ENCODE assay signal across 17 mouse cellular contexts in the genomic region with DNA sequence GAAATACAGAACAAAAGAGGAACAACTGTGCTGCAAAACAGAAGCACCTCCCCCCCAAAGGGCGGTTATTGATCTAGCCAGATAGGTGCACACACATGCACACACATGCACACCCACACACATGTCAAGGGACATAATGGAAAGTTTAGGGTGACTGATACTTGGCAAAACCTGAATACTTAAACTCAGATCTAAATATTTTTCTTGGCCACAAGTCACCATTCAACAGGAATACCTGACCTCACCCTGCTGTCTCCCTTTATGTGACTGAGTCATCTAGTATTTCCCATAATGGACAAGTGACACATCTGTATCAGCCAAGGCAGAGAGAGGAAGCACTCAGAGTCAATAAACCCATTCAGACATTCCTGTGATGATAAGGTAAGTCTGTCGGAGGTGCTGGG. TPM values are rescaled to one million over a fixed set of nuclear protein-coding genes. Genes with fewer than 3 reads are reported as not detected.
DNase-seq lines count a peak whose midpoint lies in the region; ATAC-seq and TF ChIP-seq lines count a peak whose summit lies in the region.
"Had no signal": no experiment of that assay in that cellular context is flagged by ENCODE, and none has a peak within 500 bp of the region (broad histone marks: within the 10 kb centered on the region; RNA-seq: fewer than 3 reads in every experiment).

No protein-coding gene starts in this region.

- WGBS in heart, embryonic 12.5 days = 50% methylated on average over 2 of the region's 2 CpGs
- 78% methylated on average over 2 of the region's 2 CpGs for WGBS in midbrain, embryonic 10.5 days
- 63% methylated on average over 2 of the region's 2 CpGs for WGBS in midbrain, embryonic 14.5 days
- WGBS in liver, postnatal 0 days (ENCODE audit: insufficient replicate concordance) = 58% methylated on average over 2 of the region's 2 CpGs
- WGBS in limb, embryonic 10.5 days = 84% methylated on average over 2 of the region's 2 CpGs

- no peak for TF ChIP-seq CTCF in liver, postnatal 0 days (IDR thresholded peaks at IDR 0.05; ENCODE audit: low read depth)

- H3K9ac ChIP-seq in heart, embryonic 12.5 days = no peak overlapping the region
- no peak overlapping the region for H3K9ac ChIP-seq in midbrain, embryonic 14.5 days (replicated peaks; ENCODE audit: low read length)
- no peak overlapping the region for H3K9ac ChIP-seq in liver, postnatal 0 days (replicated peaks)
- H3K9ac ChIP-seq: embryonic facial prominence, embryonic 12.5 days; limb, embryonic 13.5 days; liver, embryonic 15.5 days; neural tube, embryonic 13.5 days had no signal

- TF ChIP-seq EP300 in liver, postnatal 0 days (IDR thresholded peaks at IDR 0.05; ENCODE audit: low read depth) = no peak

- no peak overlapping the region for H3K4me3 ChIP-seq in heart, embryonic 12.5 days
- no peak overlapping the region for H3K4me3 ChIP-seq in midbrain, embryonic 10.5 days
- H3K4me3 ChIP-seq in midbrain, embryonic 14.5 days (replicated peaks; ENCODE audit: low read depth, low read length) = no peak overlapping the region
- no peak overlapping the region for H3K4me3 ChIP-seq in liver, postnatal 0 days (ENCODE audit: low read depth, low read length)
- H3K4me3 ChIP-seq in limb, embryonic 10.5 days = no peak overlapping the region
- H3K4me3 ChIP-seq: embryonic facial prominence, embryonic 12.5 days; forebrain, embryonic 10.5 days; limb, embryonic 13.5 days; liver, embryonic 15.5 days; neural tube, embryonic 13.5 days had no signal

- peak overlapping the region; percentile 56 for H3K4me2 ChIP-seq in heart, embryonic 12.5 days
- no peak overlapping the region for H3K4me2 ChIP-seq in midbrain, embryonic 14.5 days (ENCODE audit: low read length)
- H3K4me2 ChIP-seq in liver, postnatal 0 days (ENCODE audit: low read depth, low read length) = no peak overlapping the region
- H3K4me2 ChIP-seq: embryonic facial prominence, embryonic 12.5 days; limb, embryonic 13.5 days; liver, embryonic 15.5 days had no signal

- no peaks in the 10 kb centered on the region for H3K27me3 ChIP-seq in heart, embryonic 12.5 days (replicated peaks)
- H3K27me3 ChIP-seq in midbrain, embryonic 10.5 days (ENCODE audit: low read depth, poor library complexity, severe bottlenecking) = no peaks in the 10 kb centered on the region
- H3K27me3 ChIP-seq in midbrain, embryonic 14.5 days (ENCODE audit: control insufficient read depth, insufficient read depth, low read length) = no peaks in the 10 kb centered on the region
- no peaks in the 10 kb centered on the region for H3K27me3 ChIP-seq in liver, postnatal 0 days (ENCODE audit: insufficient read depth, low read length)
- no peaks in the 10 kb centered on the region for H3K27me3 ChIP-seq in limb, embryonic 10.5 days (ENCODE audit: low read depth, poor library complexity, severe bottlenecking)
- H3K27me3 ChIP-seq: embryonic facial prominence, embryonic 12.5 days; limb, embryonic 13.5 days; liver, embryonic 15.5 days; neural tube, embryonic 13.5 days had no signal

- DNase-seq in heart, adult 9 months (ENCODE audit: low spot score in 2 of 2) = no peak
- no peak for DNase-seq in midbrain, embryonic 10.5 days (ENCODE audit: low spot score)
- no peak for DNase-seq in midbrain, embryonic 14.5 days
- DNase-seq in Muller cell, postnatal 12 days (ENCODE audit: inconsistent ontology term) = peak; percentile 33
- DNase-seq in liver, postnatal 0 days = no peak
- no peak for DNase-seq in limb, embryonic 10.5 days (ENCODE audit: low spot score)
- DNase-seq: adrenal gland, postnatal 36 days; cerebellum, postnatal 10 days; right cerebral cortex, postnatal 4 days had no signal

- H3K9me3 ChIP-seq in heart, embryonic 12.5 days (replicated peaks) = no peaks in the 10 kb centered on the region
- no peaks in the 10 kb centered on the region for H3K9me3 ChIP-seq in midbrain, embryonic 10.5 days (replicated peaks)
- no peaks in the 10 kb centered on the region for H3K9me3 ChIP-seq in midbrain, embryonic 14.5 days (ENCODE audit: control insufficient read depth, low read length)
- H3K9me3 ChIP-seq in liver, postnatal 0 days (ENCODE audit: low read length) = no peaks in the 10 kb centered on the region
- H3K9me3 ChIP-seq in limb, embryonic 10.5 days (replicated peaks) = no peaks in the 10 kb centered on the region
- H3K9me3 ChIP-seq: embryonic facial prominence, embryonic 12.5 days; forebrain, embryonic 10.5 days; limb, embryonic 13.5 days; liver, embryonic 15.5 days; neural tube, embryonic 13.5 days had no signal

- peak; percentile 75 for ATAC-seq in heart, embryonic 12.5 days (ENCODE audit: insufficient number of reproducible peaks, low FRiP score)
- ATAC-seq in midbrain, embryonic 14.5 days (ENCODE audit: low FRiP score, low TSS enrichment) = no peak
- 0 out of 2 replicates have a peak, but pooled peaks have one; percentile 14 for ATAC-seq in megakaryocyte progenitor cell, adult 5-6 weeks (replicated peaks; ENCODE audit: poor library complexity)
- no peak for ATAC-seq in liver, postnatal 0 days
- ATAC-seq: CD4-positive, CD25-positive, alpha-beta regulatory T cell, adult 4 months had no signal

- H3K36me3 ChIP-seq in heart, embryonic 12.5 days = no peaks in the 10 kb centered on the region
- no peaks in the 10 kb centered on the region for H3K36me3 ChIP-seq in midbrain, embryonic 10.5 days
- no peaks in the 10 kb centered on the region for H3K36me3 ChIP-seq in midbrain, embryonic 14.5 days (ENCODE audit: control insufficient read depth, insufficient read depth, low read length)
- no peaks in the 10 kb centered on the region for H3K36me3 ChIP-seq in liver, postnatal 0 days (replicated peaks; ENCODE audit: insufficient read depth, low read length)
- no peaks in the 10 kb centered on the region for H3K36me3 ChIP-seq in limb, embryonic 10.5 days
- H3K36me3 ChIP-seq: embryonic facial prominence, embryonic 12.5 days; forebrain, embryonic 10.5 days; limb, embryonic 13.5 days; liver, embryonic 15.5 days; neural tube, embryonic 13.5 days had no signal

- peaks cover 14% of the 10 kb centered on the region for H3K4me1 ChIP-seq in heart, embryonic 12.5 days (replicated peaks)
- peaks cover 29% of the 10 kb centered on the region for H3K4me1 ChIP-seq in midbrain, embryonic 10.5 days
- H3K4me1 ChIP-seq in midbrain, embryonic 14.5 days (ENCODE audit: control insufficient read depth, insufficient read depth, low read length) = peaks cover 8% of the 10 kb centered on the region
- peaks cover 12% of the 10 kb centered on the region for H3K4me1 ChIP-seq in liver, postnatal 0 days (ENCODE audit: insufficient read depth)
- H3K4me1 ChIP-seq in limb, embryonic 10.5 days = no peaks in the 10 kb centered on the region; the same call in 1 of the 2 replicates
- H3K4me1 ChIP-seq: limb, embryonic 13.5 days had no signal

- H3K27ac ChIP-seq in heart, embryonic 12.5 days (ENCODE audit: poor library complexity, severe bottlenecking) = peak overlapping the region; percentile 82
- H3K27ac ChIP-seq in midbrain, embryonic 10.5 days (replicated peaks) = peak overlapping the region; percentile 83
- no peak overlapping the region for H3K27ac ChIP-seq in midbrain, embryonic 14.5 days (replicated peaks; ENCODE audit: low read depth, low read length)
- H3K27ac ChIP-seq in liver, postnatal 0 days (ENCODE audit: low read depth) = no peak overlapping the region
- no peak overlapping the region for H3K27ac ChIP-seq in limb, embryonic 10.5 days
- H3K27ac ChIP-seq: limb, embryonic 13.5 days; liver, embryonic 15.5 days; neural tube, embryonic 13.5 days had no signal

RNA-seq across cellular contexts. Expression of a gene that starts 48.9 kb away (rescaled TPM):
- polyA plus RNA-seq in heart, embryonic 12.5 days (2016; fragmentation: Nextera tagmentation; extraction: Ambion mirVana) = 53.9 and 56.4 TPM in 2 replicates
- 26.5 and 28.3 TPM in 2 replicates for polyA plus RNA-seq in midbrain, embryonic 10.5 days (2016; fragmentation: Nextera tagmentation; extraction: Ambion mirVana)
- 13.1 and 24.3 TPM in 2 replicates for polyA plus RNA-seq in midbrain, embryonic 14.5 days (2014; fragmentation: Nextera tagmentation; extraction: Ambion mirVana)
- 30.2 and 34.6 TPM in 2 replicates for total RNA-seq in megakaryocyte progenitor cell, adult 5-6 weeks (2015)
- 25.8 and 26.6 TPM in 2 replicates for total RNA-seq in megakaryocyte progenitor cell, adult 5-6 weeks (2017)
- 19.3 and 22.2 TPM in 2 replicates for polyA plus RNA-seq in liver, postnatal 0 days (2015; fragmentation: Nextera tagmentation; extraction: Ambion mirVana)
- 26.1 and 34.7 TPM in 2 replicates for polyA plus RNA-seq in limb, embryonic 10.5 days (2016; fragmentation: Nextera tagmentation; extraction: Ambion mirVana)

Comparison
In these comparisons a context has a peak if more than half of its experiments do, and no peak if none do; other contexts are left out.
1. H3K27ac ChIP-seq: peak in heart, embryonic 12.5 days (single experiment) and midbrain, embryonic 10.5 days (single experiment); none in midbrain, embryonic 14.5 days (single experiment), liver, postnatal 0 days (single experiment) and limb, embryonic 10.5 days (single experiment).
2. ATAC-seq: peak in heart, embryonic 12.5 days (single experiment) and megakaryocyte progenitor cell, adult 5-6 weeks (single experiment); none in midbrain, embryonic 14.5 days (single experiment) and liver, postnatal 0 days (single experiment).